Mouse (Mus musculus) ES-E14 (cell line): ENCODE results near the gene Mrpl17.

ENCODE experiments used
- HCFC1 ChIP-seq: IDR thresholded peaks from 2 replicates; pipeline ENCODE4 v1.6.1; 2012; ENCODE audit warnings: low read length, inconsistent platforms, borderline replicate concordance; ENCODE audit not compliant: insufficient read depth
- MAFK ChIP-seq: IDR thresholded peaks from 2 replicates; pipeline ENCODE4 v1.6.1; 2014; ENCODE audit warnings: mild to moderate bottlenecking, low read depth, low read length, inconsistent platforms; ENCODE audit not compliant: insufficient read depth
- ZC3H11A ChIP-seq: IDR thresholded peaks from 2 replicates; pipeline ENCODE4 v1.6.1; 2012; ENCODE audit warnings: low read depth, mild to moderate bottlenecking, inconsistent platforms, low read length, borderline replicate concordance
- ZNF384 ChIP-seq: IDR thresholded peaks from 2 replicates; pipeline ENCODE4 v1.6.1; 2012; ENCODE audit warnings: low read depth, low read length, inconsistent platforms

- TF ChIP-seq ZC3H11A (no peak), MAFK (no peak), ZNF384 (no peak), HCFC1 (no peak)
Measured at GRCm38 (mm10) chr7:105793701-105794100, 17.2 kb downstream of the Mrpl17 start.
